In genomic region chr7:97071512-97071911, GRCm38 (mm10) we compare ENCODE assay signal across 21 mouse cellular contexts.
"Had no signal": no experiment of that assay in that cellular context is flagged by ENCODE, and none has a peak within 500 bp of the region (broad histone marks: within the 10 kb centered on the region; RNA-seq: fewer than 3 reads in every experiment).

No protein-coding gene starts in this region.

- H3K36me3 ChIP-seq: lung, embryonic 15.5 days; midbrain, embryonic 10.5 days; midbrain, embryonic 12.5 days; neural tube, embryonic 13.5 days; neural tube, embryonic 15.5 days had no signal

- H3K27me3 ChIP-seq: lung, embryonic 15.5 days; megakaryocyte, embryonic 14.5 days; midbrain, embryonic 12.5 days; neural tube, embryonic 13.5 days; neural tube, embryonic 15.5 days had no signal

- H3K4me1 ChIP-seq: midbrain, embryonic 10.5 days; midbrain, embryonic 12.5 days; neural tube, embryonic 13.5 days; neural tube, embryonic 15.5 days had no signal

- H3K4me2 ChIP-seq: lung, embryonic 15.5 days; midbrain, embryonic 12.5 days; neural tube, embryonic 13.5 days; neural tube, embryonic 15.5 days had no signal

- H3K4me3 ChIP-seq: lung, embryonic 15.5 days; megakaryocyte, embryonic 14.5 days; midbrain, embryonic 10.5 days; midbrain, embryonic 12.5 days; myocyte; neural tube, embryonic 13.5 days; neural tube, embryonic 15.5 days had no signal

- DNase-seq: lung, adult 2 months; lung, postnatal 14 days; lung, postnatal 36 days; midbrain, embryonic 14.5 days; retina, postnatal 1 day; right cerebral cortex, adult 18-20 months; right cerebral cortex, postnatal 25 days; right cerebral cortex, postnatal 4 days; spleen, adult 18-20 months; thymus, adult 2 months; thymus, postnatal 25 days; thymus, postnatal 4 days had no signal

- H3K9me3 ChIP-seq: lung, embryonic 15.5 days; megakaryocyte, embryonic 14.5 days; midbrain, embryonic 10.5 days; midbrain, embryonic 12.5 days; neural tube, embryonic 13.5 days; neural tube, embryonic 15.5 days had no signal

- ATAC-seq: midbrain, embryonic 16.5 days had no signal

- H3K9ac ChIP-seq: lung, embryonic 15.5 days; midbrain, embryonic 12.5 days; neural tube, embryonic 13.5 days; neural tube, embryonic 15.5 days had no signal

- H3K27ac ChIP-seq: lung, embryonic 15.5 days; macrophage; midbrain, embryonic 10.5 days; midbrain, embryonic 12.5 days; neural tube, embryonic 13.5 days; neural tube, embryonic 15.5 days had no signal
